Mouse (Mus musculus): Measurements from ENCODE around the gene Bik. TPM values are rescaled to one million over a fixed set of nuclear protein-coding genes. Genes with fewer than 3 reads are reported as not detected.

Gene Bik
- polyA plus RNA-seq, 1 experiment from 2014 or later: 1.2 TPM

- Histone ChIP-seq H3K4me2 (replicated peaks) (no peak overlapping the region), H3K36me3 (peaks cover 50% of the 10 kb centered on the region), H3K27ac (replicated peaks) (no peak overlapping the region), H3K27me3 (no peaks in the 10 kb centered on the region), H3K4me3 (no peak overlapping the region), H3K4me1 (no peaks in the 10 kb centered on the region), H3K9me3 (no peaks in the 10 kb centered on the region), H3K9ac (replicated peaks) (no peak overlapping the region)
- 86% methylated on average over 6 of the region's 6 CpGs for WGBS
- no peak for ATAC-seq (replicated peaks)
Observed at GRCm38 (mm10) chr15:83574731-83575351, 48.2 kb downstream of the Bik start.

GRCm38 (mm10) chr15:83575543-83575942, 48.9 kb downstream of the Bik start:
- Histone ChIP-seq H3K9ac (replicated peaks) (no peak overlapping the region), H3K4me2 (replicated peaks) (no peak overlapping the region), H3K27ac (replicated peaks) (no peak overlapping the region), H3K27me3 (no peaks in the 10 kb centered on the region), H3K9me3 (no peaks in the 10 kb centered on the region), H3K36me3 (peaks cover 57% of the 10 kb centered on the region), H3K4me1 (no peaks in the 10 kb centered on the region), H3K4me3 (no peak overlapping the region)
- WGBS: 96% methylated on average over 8 of the region's 8 CpGs
- ATAC-seq (replicated peaks): no peak

GRCm38 (mm10) chr15:83576651-83577050, 50.0 kb downstream of the Bik start:
- no peak for ATAC-seq (replicated peaks)
- no peak overlapping the region for H3K9ac ChIP-seq (replicated peaks)
- H3K4me2 ChIP-seq (replicated peaks): no peak overlapping the region
- H3K4me1 ChIP-seq: no peaks in the 10 kb centered on the region
- H3K36me3 ChIP-seq: peaks cover 68% of the 10 kb centered on the region
- H3K4me3 ChIP-seq: no peak overlapping the region
- 95% methylated on average over 9 of the region's 9 CpGs for WGBS
- no peaks in the 10 kb centered on the region for H3K9me3 ChIP-seq
- H3K27me3 ChIP-seq: no peaks in the 10 kb centered on the region
- no peak overlapping the region for H3K27ac ChIP-seq (replicated peaks)

- Histone ChIP-seq H3K9ac (replicated peaks) (no peak overlapping the region), H3K27me3 (no peaks in the 10 kb centered on the region), H3K36me3 (peaks cover 87% of the 10 kb centered on the region), H3K27ac (replicated peaks) (no peak overlapping the region), H3K4me2 (replicated peaks) (no peak overlapping the region), H3K9me3 (no peaks in the 10 kb centered on the region), H3K4me1 (no peaks in the 10 kb centered on the region), H3K4me3 (no peak overlapping the region)
- 83% methylated on average over 4 of the region's 4 CpGs for WGBS
- no peak for ATAC-seq (replicated peaks)
Observed at GRCm38 (mm10) chr15:83582931-83583330, 56.3 kb downstream of the Bik start.

GRCm38 (mm10) chr15:83583419-83584156, 56.9 kb downstream of the Bik start:
- no peaks in the 10 kb centered on the region for H3K9me3 ChIP-seq
- no peak overlapping the region for H3K9ac ChIP-seq (replicated peaks)
- H3K4me3 ChIP-seq: no peak overlapping the region
- no peak overlapping the region for H3K4me2 ChIP-seq (replicated peaks)
- WGBS: 71% methylated on average over 8 of the region's 8 CpGs
- H3K27me3 ChIP-seq: no peaks in the 10 kb centered on the region
- ATAC-seq (replicated peaks): no peak
- H3K27ac ChIP-seq (replicated peaks): no peak overlapping the region
- peaks cover 84% of the 10 kb centered on the region for H3K36me3 ChIP-seq
- no peaks in the 10 kb centered on the region for H3K4me1 ChIP-seq

GRCm38 (mm10) chr15:83584741-83585220, 58.1 kb downstream of the Bik start:
- Histone ChIP-seq H3K4me1 (no peaks in the 10 kb centered on the region), H3K27me3 (no peaks in the 10 kb centered on the region), H3K9me3 (no peaks in the 10 kb centered on the region), H3K4me2 (replicated peaks) (no peak overlapping the region), H3K9ac (replicated peaks) (no peak overlapping the region), H3K27ac (replicated peaks) (no peak overlapping the region), H3K36me3 (peaks cover 76% of the 10 kb centered on the region), H3K4me3 (no peak overlapping the region)
- WGBS: 90% methylated on average over 6 of the region's 6 CpGs
- no peak for ATAC-seq (replicated peaks)

GRCm38 (mm10) chr15:83590841-83591240, 64.2 kb downstream of the Bik start:
- Histone ChIP-seq H3K27me3 (no peaks in the 10 kb centered on the region), H3K9me3 (no peaks in the 10 kb centered on the region), H3K27ac (replicated peaks) (no peak overlapping the region), H3K4me1 (peaks cover 25% of the 10 kb centered on the region), H3K9ac (replicated peaks) (no peak overlapping the region), H3K36me3 (peaks cover 22% of the 10 kb centered on the region), H3K4me2 (replicated peaks) (no peak overlapping the region), H3K4me3 (no peak overlapping the region)
- no peak for ATAC-seq (replicated peaks)
- 90% methylated on average over 4 of the region's 4 CpGs for WGBS

GRCm38 (mm10) chr15:83591758-83592157, 65.1 kb downstream of the Bik start:
- no peak overlapping the region for H3K4me2 ChIP-seq (replicated peaks)
- H3K36me3 ChIP-seq: peaks cover 13% of the 10 kb centered on the region
- no peak overlapping the region for H3K27ac ChIP-seq (replicated peaks)
- 92% methylated on average over 6 of the region's 6 CpGs for WGBS
- no peaks in the 10 kb centered on the region for H3K9me3 ChIP-seq
- no peaks in the 10 kb centered on the region for H3K27me3 ChIP-seq
- ATAC-seq (replicated peaks): no peak
- no peak overlapping the region for H3K9ac ChIP-seq (replicated peaks)
- H3K4me3 ChIP-seq: no peak overlapping the region
- peaks cover 25% of the 10 kb centered on the region for H3K4me1 ChIP-seq

GRCm38 (mm10) chr15:83592260-83593188, 65.9 kb downstream of the Bik start:
- no peaks in the 10 kb centered on the region for H3K27me3 ChIP-seq
- no peaks in the 10 kb centered on the region for H3K9me3 ChIP-seq
- 82% methylated on average over 8 of the region's 8 CpGs for WGBS
- ATAC-seq (replicated peaks): no peak
- H3K9ac ChIP-seq (replicated peaks): no peak overlapping the region
- H3K36me3 ChIP-seq: peaks cover 5% of the 10 kb centered on the region; the same call in 1 of the 2 replicates
- no peak overlapping the region for H3K27ac ChIP-seq (replicated peaks)
- H3K4me3 ChIP-seq: no peak overlapping the region
- peaks cover 25% of the 10 kb centered on the region for H3K4me1 ChIP-seq
- no peak overlapping the region for H3K4me2 ChIP-seq (replicated peaks)

GRCm38 (mm10) chr15:83593189-83593585, 66.5 kb downstream of the Bik start:
- peak overlapping the region; percentile 61; the same call in 1 of the 2 replicates for H3K4me3 ChIP-seq
- no peaks in the 10 kb centered on the region for H3K9me3 ChIP-seq
- no peak overlapping the region for H3K9ac ChIP-seq (replicated peaks)
- peak overlapping the region; percentile 74 for H3K4me2 ChIP-seq (replicated peaks)
- H3K27ac ChIP-seq (replicated peaks): no peak overlapping the region
- H3K27me3 ChIP-seq: no peaks in the 10 kb centered on the region
- peaks cover 3% of the 10 kb centered on the region; the same call in 1 of the 2 replicates for H3K36me3 ChIP-seq
- ATAC-seq (replicated peaks): no peak
- peaks cover 25% of the 10 kb centered on the region for H3K4me1 ChIP-seq

GRCm38 (mm10) chr15:83593702-83594512, 67.2 kb downstream of the Bik start:
- Histone ChIP-seq H3K36me3 (no peaks in the 10 kb centered on the region), H3K4me1 (peaks cover 25% of the 10 kb centered on the region), H3K4me3 (peak overlapping the region; percentile 61), H3K9me3 (no peaks in the 10 kb centered on the region), H3K4me2 (replicated peaks) (peak overlapping the region; percentile 74), H3K27me3 (no peaks in the 10 kb centered on the region), H3K27ac (replicated peaks) (peak overlapping the region; percentile 71), H3K9ac (replicated peaks) (peak overlapping the region; percentile 75)
- peak; percentile 29; the same call in 1 of the 2 replicates for ATAC-seq (replicated peaks)
- WGBS: 12% methylated on average over 19 of the region's 19 CpGs

Data from forebrain, embryonic 15.5 days (tissue).